Mouse (Mus musculus): ENCODE data around the gene Irgm2.

Gene Irgm2

GRCm38 (mm10) chr11:58257816-58258215, 58.4 kb downstream of the Irgm2 start:
- in situ Hi-C loops (cut with MboI, MseI) = loop anchor here (10.0 kb wide), 1 partner anchor 387 kb away; the partner anchor contains the start of gene Trim58

GRCm38 (mm10) chr11:58260156-58260555, 60.7 kb downstream of the Irgm2 start:
- in situ Hi-C loops (cut with MboI, MseI) = no loop called here

GRCm38 (mm10) chr11:58261826-58262225, 62.4 kb downstream of the Irgm2 start:
- in situ Hi-C loops (cut with MboI, MseI) = no loop called here

GRCm38 (mm10) chr11:58262336-58262735, 62.9 kb downstream of the Irgm2 start:
- in situ Hi-C loops (cut with MboI, MseI) = no loop called here

- in situ Hi-C loops (cut with MboI, MseI) = no loop called here
These were observed 64.1 kb downstream of the Irgm2 start for GRCm38 (mm10) chr11:58263516-58263915.

GRCm38 (mm10) chr11:58264546-58264945, 65.1 kb downstream of the Irgm2 start:
- in situ Hi-C loops (cut with MboI, MseI) = no loop called here

- in situ Hi-C loops (cut with MboI, MseI) = no loop called here
These were observed 68.9 kb downstream of the Irgm2 start for GRCm38 (mm10) chr11:58268285-58268684.
